Mouse (Mus musculus) heart, adult 2 months (tissue): ENCODE results near the gene Higd1c.

Experiments used
- CTCF ChIP-seq: fragments of 200-600 bp; IDR thresholded peaks from 2 replicates; pipeline ENCODE4 v1.8.1; 2022; ENCODE audit warnings: antibody characterized with exemption, mild to moderate bottlenecking, moderate library complexity
- EP300 ChIP-seq: fragments of 200-500 bp; IDR thresholded peaks from 2 replicates; pipeline ENCODE4 v1.6.1; 2011; ENCODE audit warnings: low read depth, low read length, control low read depth; ENCODE audit not compliant: insufficient read depth
- POLR2A ChIP-seq: fragments of 200-500 bp; IDR thresholded peaks from 2 replicates; pipeline ENCODE4 v1.6.1; 2011; ENCODE audit warnings: mild to moderate bottlenecking, low read depth, low read length, control low read depth; ENCODE audit not compliant: insufficient read depth

DNA sequence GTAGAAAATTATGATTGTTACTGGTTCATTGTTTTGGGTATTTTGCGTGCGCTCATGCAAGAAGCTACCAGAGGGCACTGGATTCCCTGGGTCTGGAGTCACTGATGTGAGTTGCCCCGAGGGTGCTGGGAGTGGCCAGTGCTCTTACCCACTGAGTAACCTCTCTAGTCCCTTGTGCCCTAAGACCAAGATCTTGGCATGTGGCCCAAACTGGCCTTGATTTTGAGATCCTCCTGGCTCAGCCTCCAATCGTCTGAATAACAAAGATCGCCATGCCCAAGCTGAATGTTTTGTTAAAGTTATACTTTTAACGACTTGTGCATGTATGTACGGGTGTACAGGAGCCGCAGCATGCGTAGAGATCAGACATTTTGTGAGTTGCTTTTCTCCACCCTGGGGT, 21.4 kb downstream of the Higd1c start:
- TF ChIP-seq CTCF (no peak), POLR2A (no peak), EP300 (no peak)
